Mouse (Mus musculus) frontal cortex, postnatal 10 days (tissue): Measurements from ENCODE around the gene Prex1.

Experiments used
- DNase-seq, 2 experiments: peaks; one replicate each; pipeline ENCODE4 v3.0.0; 2022; ENCODE audit warnings: low spot score in 2 of 2, mixed read lengths in 1 of 2

Gene Prex1

GRCm38 (mm10) chr2:166726891-166727290, 13.3 kb upstream of the Prex1 start:
- no peak for DNase-seq

DNA sequence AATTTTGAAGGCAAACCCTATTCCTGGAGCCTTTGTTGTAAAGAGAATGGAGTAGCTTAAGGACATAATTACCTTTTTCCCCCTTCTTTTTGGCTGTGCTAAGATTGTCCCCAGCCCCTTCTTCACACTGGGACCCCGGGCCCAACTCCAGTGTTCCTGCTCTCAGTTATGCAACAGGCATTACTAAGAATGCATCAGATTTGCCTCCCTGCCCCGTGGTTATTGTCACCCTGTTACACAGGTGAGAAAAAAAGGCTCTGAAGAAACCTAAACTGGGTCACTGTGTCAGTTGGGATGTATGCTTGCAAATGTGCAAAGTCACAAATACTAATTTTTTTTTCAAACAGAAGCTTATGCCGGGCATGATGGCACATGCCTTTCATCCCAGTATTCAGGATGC, 6.8 kb upstream of the Prex1 start:
- DNase-seq: no peak

DNA sequence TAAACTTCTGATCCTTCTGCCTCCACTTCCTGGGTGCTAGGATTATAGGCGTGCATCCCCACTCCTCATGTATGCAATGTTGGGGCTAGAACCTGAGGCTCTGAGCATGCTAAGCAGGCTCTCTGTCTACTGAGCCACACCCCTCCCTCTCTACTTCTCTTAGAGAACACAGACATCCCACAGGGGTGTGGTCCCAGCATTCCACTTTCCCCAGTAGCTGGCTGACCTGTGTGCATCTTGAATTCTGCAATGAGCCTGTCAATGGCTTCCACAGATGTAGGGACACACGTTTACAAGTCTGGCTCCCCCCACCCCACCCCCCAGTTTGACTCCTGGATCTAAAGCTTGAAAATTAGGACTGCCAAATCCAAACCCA, 6.3 kb upstream of the Prex1 start:
- DNase-seq: no peak

GRCm38 (mm10) chr2:166719301-166719929, 5.8 kb upstream of the Prex1 start:
- no peak for DNase-seq

DNA sequence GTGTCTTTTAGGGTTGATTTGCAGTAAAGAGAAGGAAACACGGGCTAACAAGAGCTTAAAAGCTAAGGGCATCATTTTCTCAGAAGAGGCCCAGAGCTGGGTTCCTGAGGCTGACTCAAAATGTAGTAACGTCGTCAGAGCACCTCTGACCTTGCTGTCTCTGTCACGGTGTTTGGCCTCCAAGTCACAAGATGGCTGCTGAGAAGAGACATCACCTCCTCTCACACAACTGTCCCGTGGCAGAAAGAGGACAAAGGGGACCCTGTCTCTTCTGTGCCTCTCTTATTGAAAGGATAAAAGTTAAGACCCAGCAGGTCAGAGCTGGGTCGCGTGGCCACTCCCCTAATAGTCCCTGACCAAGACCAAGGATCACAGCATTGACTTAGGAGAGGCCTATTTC, 2.4 kb upstream of the Prex1 start:
- no peak for DNase-seq

GRCm38 (mm10) chr2:166714427-166714699, 731 bp upstream of the Prex1 start:
- DNase-seq: no peak

- DNase-seq: peak; percentile 37 to 63
These were observed 587 bp downstream of the Prex1 start for GRCm38 (mm10) chr2:166712801-166713689.

- no peak for DNase-seq
These were observed 1.3 kb downstream of the Prex1 start for GRCm38 (mm10) chr2:166712310-166712709.

GRCm38 (mm10) chr2:166711681-166712132, 1.9 kb downstream of the Prex1 start:
- DNase-seq: peak in 1 of 2 experiments; percentile 32

- no peak for DNase-seq
These were observed 3.7 kb downstream of the Prex1 start for GRCm38 (mm10) chr2:166709883-166710282.

- no peak for DNase-seq
These were observed 5.3 kb downstream of the Prex1 start for GRCm38 (mm10) chr2:166708304-166708703.

DNA sequence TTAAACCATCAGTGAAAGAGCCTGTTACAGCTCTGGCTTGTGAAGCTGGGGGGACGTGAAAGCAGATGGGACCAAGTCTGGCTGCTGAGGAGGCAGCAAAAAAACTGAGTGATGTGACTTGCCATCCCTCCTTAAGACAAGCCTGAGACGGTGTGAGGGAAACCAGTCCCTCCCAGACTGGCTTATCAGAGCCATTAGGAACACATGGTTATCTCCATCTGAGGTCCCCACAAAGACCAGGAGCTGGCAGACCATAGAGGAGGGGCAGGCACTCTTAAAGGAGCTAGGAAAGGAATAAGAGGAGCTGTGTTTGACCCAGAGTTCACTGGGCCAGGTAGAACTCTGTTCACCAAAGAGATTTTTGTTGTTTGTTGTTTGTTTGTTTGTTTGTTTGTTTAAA, 7.1 kb downstream of the Prex1 start:
- no peak for DNase-seq

DNA sequence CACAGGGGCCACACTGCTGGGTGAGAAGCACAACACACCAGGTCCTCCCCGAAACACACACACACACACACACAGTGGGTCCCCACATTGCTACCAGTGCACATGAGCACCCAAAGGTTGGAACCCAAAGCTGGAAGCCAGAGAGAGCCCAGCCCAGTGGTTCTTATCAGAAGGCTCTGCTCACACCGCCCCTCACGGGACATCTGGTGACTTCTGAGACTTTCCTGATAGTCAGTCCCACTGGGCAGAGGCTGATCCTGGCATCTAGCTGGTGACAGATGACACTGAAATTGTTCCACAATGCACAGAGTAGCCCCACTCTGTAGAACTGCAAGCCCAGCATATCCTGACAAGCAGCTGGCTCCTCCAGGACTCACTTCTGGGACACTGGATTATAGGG, 10.1 kb downstream of the Prex1 start:
- no peak for DNase-seq

- no peak for DNase-seq
These were observed 11.6 kb downstream of the Prex1 start for GRCm38 (mm10) chr2:166702113-166702445.

GRCm38 (mm10) chr2:166701248-166702112, 12.2 kb downstream of the Prex1 start:
- no peak for DNase-seq

DNA sequence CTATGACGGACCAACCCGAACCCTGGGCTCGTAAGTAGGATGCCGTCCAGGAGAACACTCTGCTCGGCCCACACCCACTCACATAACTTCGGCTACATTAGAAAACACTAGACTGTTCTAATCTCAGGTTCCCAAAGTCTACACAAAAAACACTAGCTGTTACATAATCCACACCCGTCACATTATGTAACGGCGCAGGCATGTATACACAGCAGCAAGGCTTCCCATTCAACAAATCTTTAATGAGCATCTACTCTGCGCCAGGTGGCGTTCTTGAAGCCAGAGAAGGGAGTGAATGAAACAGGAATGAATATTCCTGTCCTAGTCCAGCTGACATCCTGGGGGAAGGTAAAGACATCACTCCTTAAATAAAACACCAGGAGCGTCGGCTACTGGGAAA, 12.9 kb downstream of the Prex1 start:
- DNase-seq: no peak

DNA sequence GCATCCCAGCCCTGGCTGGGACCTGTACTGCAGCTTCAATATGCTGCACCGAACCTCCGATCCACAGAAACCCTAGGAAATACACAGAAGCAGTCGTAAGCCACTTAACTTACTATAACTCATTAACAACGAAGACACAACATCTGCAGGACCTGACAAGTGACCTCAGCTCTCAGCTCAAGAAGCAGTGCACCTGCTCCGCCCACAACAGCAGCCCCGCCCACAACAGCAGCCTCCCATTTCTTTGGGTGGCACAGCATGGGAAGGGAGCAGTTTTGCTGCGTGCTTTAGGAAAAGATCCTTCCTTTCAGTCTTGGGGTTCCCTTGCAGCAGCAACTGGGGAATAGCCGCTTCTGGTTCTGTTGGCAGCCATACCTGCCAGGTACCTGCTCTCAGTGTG, 13.5 kb downstream of the Prex1 start:
- no peak for DNase-seq

DNA sequence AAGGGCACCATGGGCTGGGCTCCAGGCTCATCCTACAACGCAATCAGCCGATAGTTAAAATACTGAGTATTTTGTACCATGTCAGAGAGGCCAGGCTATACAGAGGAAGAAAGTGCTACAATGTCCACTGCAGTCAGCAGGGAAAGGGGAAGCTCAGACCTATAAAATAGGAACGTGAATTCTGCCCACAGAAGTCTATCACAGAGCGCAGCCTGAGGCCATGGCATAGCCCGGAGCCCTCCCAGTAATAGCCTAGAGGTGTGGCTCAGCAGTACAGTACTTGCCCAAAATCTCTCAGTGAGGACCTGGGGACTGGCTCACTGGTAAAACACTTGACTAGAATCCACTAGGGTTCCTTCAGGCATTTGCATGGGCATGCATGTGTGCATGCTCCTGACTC, 14.1 kb downstream of the Prex1 start:
- no peak for DNase-seq

GRCm38 (mm10) chr2:166694616-166695015, 19.0 kb downstream of the Prex1 start:
- no peak for DNase-seq

GRCm38 (mm10) chr2:166693394-166693793, 20.2 kb downstream of the Prex1 start:
- DNase-seq: no peak

- peak; percentile 67 to 74 for DNase-seq
These were observed 21.8 kb downstream of the Prex1 start for GRCm38 (mm10) chr2:166691602-166692509.

DNA sequence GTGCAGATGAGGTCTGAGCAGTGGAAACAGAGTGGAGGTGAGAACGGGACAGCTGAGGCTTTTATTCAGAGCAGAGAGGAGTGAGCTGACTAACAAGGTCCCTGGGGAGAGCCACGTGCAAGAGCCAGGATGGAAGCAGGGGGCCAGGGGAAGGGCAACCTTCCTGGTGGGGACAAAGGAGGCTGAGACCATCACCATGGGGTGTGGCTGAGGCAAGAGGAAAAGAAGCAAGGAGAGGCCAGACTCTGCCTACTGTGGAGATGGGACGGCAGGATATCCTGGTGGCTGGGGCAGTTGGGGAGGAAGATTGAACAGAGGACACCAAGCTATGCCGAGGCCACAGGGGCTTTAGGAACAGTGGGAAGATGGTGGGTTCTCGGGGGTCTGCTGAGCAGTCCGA, 26.7 kb downstream of the Prex1 start:
- no peak for DNase-seq
